Mouse (Mus musculus) midbrain, embryonic 14.5 days (tissue): ENCODE measurements at regions not wholly inside any gene's neighbourhood (a gene's known extent, or its start where the extent isn't known, plus 50 kb on each side); places are given as distances from the start of the nearest gene placed in this dataset.
"Not testable (repeated sequence)": the region's sequence is repeated elsewhere in the genome, so short reads cannot be mapped to it uniquely, and the experiment has no call there.

Experiments used
- ATAC-seq: fragments of 200-750 bp; cut with Nextera tagmentation; 2 replicates; pipeline ENCODE4 v1.8.0; 2017; ENCODE audit warnings: moderate number of reproducible peaks, moderate library complexity; ENCODE audit not compliant: low FRiP score, low TSS enrichment
- DNase-seq: peaks from one replicate; pipeline ENCODE4 v3.0.0-alpha.2; 2015
- H3K27ac ChIP-seq: fragments of 300-500 bp; sonication (generic); replicated peaks from 2 replicates; pipeline ENCODE4 v1.5.1; 2014; ENCODE audit warnings: mild to moderate bottlenecking, low read depth, low read length, moderate library complexity
- H3K27me3 ChIP-seq: fragments of 300-500 bp; sonication (generic); 2 replicates; pipeline ENCODE4 v1.6.1; 2014; ENCODE audit warnings: low read length, control low read depth, mixed read lengths; ENCODE audit not compliant: control insufficient read depth, insufficient read depth
- H3K36me3 ChIP-seq: fragments of 300-500 bp; sonication (generic); 2 replicates; pipeline ENCODE4 v1.6.1; 2014; ENCODE audit warnings: low read length, control low read depth; ENCODE audit not compliant: control insufficient read depth, insufficient read depth
- H3K4me1 ChIP-seq: fragments of 300-500 bp; sonication (generic); 2 replicates; pipeline ENCODE4 v1.6.1; 2014; ENCODE audit warnings: mild to moderate bottlenecking, antibody characterized with exemption, low read length, control low read depth; ENCODE audit not compliant: control insufficient read depth, insufficient read depth
- H3K4me2 ChIP-seq: fragments of 300-500 bp; sonication (generic); 2 replicates; pipeline ENCODE4 v1.6.1; 2014; ENCODE audit warnings: mild to moderate bottlenecking, low read length, moderate library complexity
- H3K4me3 ChIP-seq: fragments of 300-500 bp; sonication (generic); replicated peaks from 2 replicates; pipeline ENCODE4 v1.5.1; 2014; ENCODE audit warnings: low read depth, low read length
- H3K9ac ChIP-seq: fragments of 300-500 bp; sonication (generic); replicated peaks from 2 replicates; pipeline ENCODE4 v1.6.1; 2014; ENCODE audit warnings: mild to moderate bottlenecking, low read length, moderate library complexity
- H3K9me3 ChIP-seq: fragments of 300-500 bp; sonication (generic); 2 replicates; pipeline ENCODE4 v1.6.1; 2016; ENCODE audit warnings: low read length, control low read depth, mixed read lengths; ENCODE audit not compliant: control insufficient read depth
- WGBS: fragments of 180-500 bp; shearing (Covaris S2); extraction: QIAGEN DNeasy Blood & Tissue Kit; methylation state at CpG from one replicate; pipeline ENCODE4 v1.1.7; 2014; 5-methylcytosine and 5-hydroxymethylcytosine counted together

DNA sequence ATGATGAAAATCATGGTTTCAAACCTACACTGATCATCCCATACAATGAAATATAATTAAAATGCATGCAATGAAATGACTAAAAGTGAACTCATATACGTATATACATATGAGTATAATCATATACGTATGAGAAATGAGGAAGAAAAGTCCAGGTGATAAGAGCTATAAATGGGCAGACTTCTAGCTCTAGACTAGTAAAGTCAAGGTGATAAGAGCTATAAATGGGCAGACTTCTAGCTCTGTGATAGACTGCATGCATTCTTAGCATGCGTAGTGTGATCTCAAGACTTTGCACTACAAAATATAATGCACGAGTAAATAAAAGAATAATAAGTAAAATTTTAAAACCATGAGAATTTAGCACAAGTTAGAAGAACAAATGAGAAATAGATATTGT lies 606.2 kb upstream of the Gpc5 start:
- H3K27ac ChIP-seq: no peak overlapping the region
- no peaks in the 10 kb centered on the region for H3K9me3 ChIP-seq
- ATAC-seq (no peak), DNase-seq (no peak)
- no peak overlapping the region for H3K4me3 ChIP-seq
- WGBS: 96% methylated on average over 4 of the region's 4 CpGs
- no peak overlapping the region for H3K9ac ChIP-seq
- no peaks in the 10 kb centered on the region for H3K27me3 ChIP-seq
- no peak overlapping the region for H3K4me2 ChIP-seq
- no peaks in the 10 kb centered on the region for H3K36me3 ChIP-seq
- no peaks in the 10 kb centered on the region for H3K4me1 ChIP-seq

- not testable (repeated sequence) for H3K9ac ChIP-seq, H3K9me3 ChIP-seq, H3K4me1 ChIP-seq, H3K4me2 ChIP-seq, H3K36me3 ChIP-seq, H3K4me3 ChIP-seq, DNase-seq, H3K27ac ChIP-seq, ATAC-seq, H3K27me3 ChIP-seq
- 98% methylated on average over 3 of the region's 3 CpGs for WGBS
Observed at GRCm38 (mm10) chr14:114493371-114493770, 598.6 kb upstream of the Gpc5 start.

GRCm38 (mm10) chr14:114504976-114505375 lies 587.0 kb upstream of the Gpc5 start:
- Histone ChIP-seq H3K9me3 (no peaks in the 10 kb centered on the region), H3K4me2 (no peak overlapping the region), H3K9ac (no peak overlapping the region), H3K27me3 (no peaks in the 10 kb centered on the region), H3K4me3 (no peak overlapping the region), H3K4me1 (no peaks in the 10 kb centered on the region), H3K36me3 (no peaks in the 10 kb centered on the region), H3K27ac (no peak overlapping the region)
- DNase-seq: no peak
- ATAC-seq: no peak

- Histone ChIP-seq H3K27ac (no peak overlapping the region), H3K4me3 (no peak overlapping the region), H3K27me3 (no peaks in the 10 kb centered on the region), H3K9me3 (no peaks in the 10 kb centered on the region), H3K9ac (no peak overlapping the region), H3K4me2 (no peak overlapping the region), H3K4me1 (no peaks in the 10 kb centered on the region), H3K36me3 (no peaks in the 10 kb centered on the region)
- ATAC-seq: no peak
- WGBS: 83% methylated on average over 4 of the region's 4 CpGs
- DNase-seq: no peak
Observed at GRCm38 (mm10) chr14:114547910-114548680, 543.9 kb upstream of the Gpc5 start.

DNA sequence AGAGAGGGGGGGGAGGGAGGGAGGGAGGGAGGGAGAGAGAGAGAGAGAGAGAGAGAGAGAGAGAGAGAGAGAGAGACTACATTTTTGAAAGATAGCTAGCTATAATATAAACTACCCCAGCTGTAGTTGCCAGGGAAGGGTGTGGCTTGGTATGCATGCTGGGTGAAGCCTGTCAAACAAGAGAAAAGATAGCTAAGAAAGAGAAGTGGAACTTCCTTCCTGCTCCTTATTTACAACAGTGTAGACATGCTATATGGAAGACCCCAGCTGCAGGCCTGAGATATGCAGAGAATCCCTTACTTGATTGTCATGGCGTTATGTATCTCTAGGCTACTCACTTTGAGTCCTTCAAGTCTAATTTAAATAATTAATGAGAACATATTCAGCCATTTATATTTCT lies 542.9 kb upstream of the Gpc5 start:
- H3K4me1 ChIP-seq: no peaks in the 10 kb centered on the region
- H3K4me3 ChIP-seq: no peak overlapping the region
- DNase-seq (no peak), ATAC-seq (no peak)
- no peak overlapping the region for H3K4me2 ChIP-seq
- H3K9me3 ChIP-seq: no peaks in the 10 kb centered on the region
- no peaks in the 10 kb centered on the region for H3K36me3 ChIP-seq
- H3K27ac ChIP-seq: no peak overlapping the region
- H3K9ac ChIP-seq: no peak overlapping the region
- H3K27me3 ChIP-seq: no peaks in the 10 kb centered on the region
- WGBS: 90% methylated on average over 1 of the region's 1 CpGs

GRCm38 (mm10) chr14:114566411-114567030 lies 525.5 kb upstream of the Gpc5 start:
- ATAC-seq (no peak), DNase-seq (peak; percentile 70)
- Histone ChIP-seq H3K4me3 (no peak overlapping the region), H3K4me2 (no peak overlapping the region), H3K27ac (no peak overlapping the region), H3K27me3 (no peaks in the 10 kb centered on the region), H3K36me3 (no peaks in the 10 kb centered on the region), H3K9me3 (no peaks in the 10 kb centered on the region), H3K9ac (no peak overlapping the region), H3K4me1 (no peaks in the 10 kb centered on the region)
- 47% methylated on average over 4 of the region's 4 CpGs for WGBS

DNA sequence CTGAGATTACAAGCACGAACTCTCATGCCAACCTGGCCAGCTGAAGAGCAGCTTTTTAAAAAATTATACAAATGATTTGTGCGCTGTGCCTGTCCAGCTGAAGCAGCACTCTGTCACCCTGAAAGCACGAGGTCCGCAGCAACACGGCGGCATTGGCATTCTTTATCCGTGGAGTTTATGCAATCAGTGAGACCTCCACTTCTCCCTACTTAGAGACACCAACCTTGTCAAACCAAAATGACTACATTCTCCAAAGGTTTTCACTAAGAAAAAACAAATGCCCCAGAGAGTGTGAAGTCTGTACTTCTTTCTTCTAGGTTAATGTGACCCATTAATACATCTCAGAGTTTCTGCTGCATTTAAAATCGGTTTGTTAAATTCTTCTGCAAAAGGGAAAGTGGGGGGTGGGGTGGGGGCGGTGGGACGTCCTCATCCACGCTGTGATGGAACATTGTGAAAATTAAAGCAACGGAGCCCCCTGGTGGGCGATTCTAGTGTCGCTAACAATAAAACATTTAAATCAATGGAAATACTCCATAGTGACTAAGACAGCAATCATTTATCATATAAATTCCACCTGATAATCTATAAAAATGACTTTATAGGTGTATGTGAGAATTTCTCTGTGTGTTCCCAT lies 524.2 kb upstream of the Gpc5 start:
- Histone ChIP-seq H3K4me3 (peak overlapping the region; percentile 18), H3K9me3 (no peaks in the 10 kb centered on the region), H3K4me1 (no peaks in the 10 kb centered on the region), H3K27ac (no peak overlapping the region; the same call in 1 of the 2 replicates), H3K9ac (no peak overlapping the region), H3K4me2 (peak overlapping the region; percentile 45), H3K27me3 (no peaks in the 10 kb centered on the region), H3K36me3 (no peaks in the 10 kb centered on the region)
- WGBS: 20% methylated on average over 14 of the region's 14 CpGs
- DNase-seq (peak; percentile 93), ATAC-seq (peak; percentile 68)

- Histone ChIP-seq H3K9ac (no peak overlapping the region), H3K4me3 (no peak overlapping the region), H3K27ac (no peak overlapping the region), H3K4me2 (no peak overlapping the region), H3K9me3 (no peaks in the 10 kb centered on the region), H3K36me3 (no peaks in the 10 kb centered on the region), H3K4me1 (no peaks in the 10 kb centered on the region), H3K27me3 (no peaks in the 10 kb centered on the region)
- DNase-seq: peak; percentile 19
- 15% methylated on average over 4 of the region's 4 CpGs for WGBS
- peak; percentile 78 for ATAC-seq
Observed at GRCm38 (mm10) chr14:114587367-114588064, 504.5 kb upstream of the Gpc5 start.
